In genomic region chr5:69601027-69601426, GRCm38 (mm10) we compare ENCODE assay signal across 11 mouse cellular contexts. TPM values are rescaled to one million over a fixed set of nuclear protein-coding genes. Genes with fewer than 3 reads are reported as not detected.
DNase-seq lines count a peak whose midpoint lies in the region; ATAC-seq and TF ChIP-seq lines count a peak whose summit lies in the region.
"Had no signal": no experiment of that assay in that cellular context is flagged by ENCODE, and none has a peak within 500 bp of the region (broad histone marks: within the 10 kb centered on the region; RNA-seq: fewer than 3 reads in every experiment).

No protein-coding gene starts in this region.

- H3K4me2 ChIP-seq in lung, embryonic 14.5 days, result no peak overlapping the region
- H3K4me2 ChIP-seq in forebrain, embryonic 15.5 days (replicated peaks), result no peak overlapping the region
- H3K4me2 ChIP-seq: hindbrain, embryonic 15.5 days; liver, embryonic 15.5 days had no signal

- H3K27me3 ChIP-seq in lung, embryonic 14.5 days (ENCODE audit: insufficient read depth, low read length), result no peaks in the 10 kb centered on the region
- no peaks in the 10 kb centered on the region for H3K27me3 ChIP-seq in forebrain, embryonic 15.5 days
- H3K27me3 ChIP-seq: hindbrain, embryonic 15.5 days; liver, embryonic 15.5 days had no signal

- DNase-seq in embryo, embryonic 10 days (ENCODE audit: low spot score), result peak; percentile 32
- no peak for DNase-seq in embryo, embryonic 9.5 days (ENCODE audit: extremely low spot score)
- DNase-seq in lung, embryonic 14.5 days, result peak; percentile 64
- no peak for DNase-seq in lung, postnatal 4 days
- DNase-seq in retina, embryonic 14.5 days (ENCODE audit: low spot score), result peak; percentile 61
- DNase-seq in Muller cell, postnatal 12 days (ENCODE audit: inconsistent ontology term), result no peak
- DNase-seq: right cerebral cortex, adult 18-20 months had no signal

- TF ChIP-seq CTCF in lung, embryonic 14.5 days (IDR thresholded peaks at IDR 0.05; ENCODE audit: low read depth), result peak; percentile 47

- H3K9me3 ChIP-seq in lung, embryonic 14.5 days (ENCODE audit: low read depth, low read length), result no peaks in the 10 kb centered on the region
- H3K9me3 ChIP-seq in forebrain, embryonic 15.5 days, result no peaks in the 10 kb centered on the region
- H3K9me3 ChIP-seq: hindbrain, embryonic 15.5 days; liver, embryonic 15.5 days had no signal

- no peaks in the 10 kb centered on the region for H3K36me3 ChIP-seq in lung, embryonic 14.5 days (ENCODE audit: insufficient read depth)
- H3K36me3 ChIP-seq in forebrain, embryonic 15.5 days, result no peaks in the 10 kb centered on the region
- H3K36me3 ChIP-seq: hindbrain, embryonic 15.5 days; liver, embryonic 15.5 days had no signal

- H3K4me3 ChIP-seq in lung, embryonic 14.5 days (ENCODE audit: low read depth, low read length), result no peak overlapping the region
- H3K4me3 ChIP-seq in forebrain, embryonic 15.5 days, result no peak overlapping the region
- H3K4me3 ChIP-seq: hindbrain, embryonic 15.5 days; liver, embryonic 15.5 days had no signal

- H3K27ac ChIP-seq in lung, embryonic 14.5 days (ENCODE audit: low read depth), result no peak overlapping the region
- H3K27ac ChIP-seq in forebrain, embryonic 15.5 days (replicated peaks), result no peak overlapping the region
- H3K27ac ChIP-seq: hindbrain, embryonic 15.5 days; liver, embryonic 15.5 days had no signal

- ATAC-seq in lung, embryonic 14.5 days (ENCODE audit: insufficient read depth), result no peak
- peak; percentile 38; the same call in 1 of the 2 replicates for ATAC-seq in forebrain, embryonic 15.5 days (replicated peaks)
- ATAC-seq in monocyte, adult 5-6 weeks (replicated peaks; ENCODE audit: insufficient number of reproducible peaks, low FRiP score, low TSS enrichment, poor library complexity, severe bottlenecking), result no peak

- H3K9ac ChIP-seq in lung, embryonic 14.5 days, result no peak overlapping the region
- no peak overlapping the region for H3K9ac ChIP-seq in forebrain, embryonic 15.5 days (replicated peaks)
- H3K9ac ChIP-seq: hindbrain, embryonic 15.5 days; liver, embryonic 15.5 days had no signal

- H3K4me1 ChIP-seq in lung, embryonic 14.5 days (ENCODE audit: insufficient read depth), result no peaks in the 10 kb centered on the region
- no peaks in the 10 kb centered on the region for H3K4me1 ChIP-seq in forebrain, embryonic 15.5 days
- H3K4me1 ChIP-seq: hindbrain, embryonic 15.5 days; liver, embryonic 15.5 days had no signal

RNA-seq across cellular contexts. Expression of gene Gnpda2, which starts 8.9 kb away (rescaled TPM):
- 37.7 and 42.9 TPM in 2 replicates for polyA plus RNA-seq in lung, embryonic 14.5 days (2014; fragmentation: Nextera tagmentation; extraction: Ambion mirVana)
- polyA plus RNA-seq in forebrain, embryonic 15.5 days (2015; fragmentation: Nextera tagmentation; extraction: Ambion mirVana), result 34.3 and 37.4 TPM in 2 replicates
- total RNA-seq in monocyte, adult 5-6 weeks (2017), result 21.7 to 28.8 TPM (median 22.9 TPM) in 3 replicates

RNA-seq across cellular contexts. Expression of gene Guf1, which starts 44.3 kb away (rescaled TPM):
- polyA plus RNA-seq in lung, embryonic 14.5 days (2014; fragmentation: Nextera tagmentation; extraction: Ambion mirVana), result 45.6 and 47.2 TPM in 2 replicates
- 47.2 and 47.8 TPM in 2 replicates for polyA plus RNA-seq in forebrain, embryonic 15.5 days (2015; fragmentation: Nextera tagmentation; extraction: Ambion mirVana)
- 17.9 to 27.7 TPM (median 27.1 TPM) in 3 replicates for total RNA-seq in monocyte, adult 5-6 weeks (2017)

RNA-seq across cellular contexts. Expression of gene Yipf7, which starts 58.6 kb away (rescaled TPM):
- 0.17 and 0.20 TPM in 2 replicates for polyA plus RNA-seq in lung, embryonic 14.5 days (2014; fragmentation: Nextera tagmentation; extraction: Ambion mirVana)
- not detected in 2 replicates for polyA plus RNA-seq in forebrain, embryonic 15.5 days (2015; fragmentation: Nextera tagmentation; extraction: Ambion mirVana)
- total RNA-seq in monocyte, adult 5-6 weeks (2017), result 1.8 TPM in 1 of 3 replicates, not detected in the others
- polyA plus RNA-seq: hindbrain, embryonic 15.5 days had no signal

Comparison
In these comparisons a context has a peak if more than half of its experiments do, and no peak if none do; other contexts are left out.
1. DNase-seq: peak in embryo, embryonic 10 days (single experiment), lung, embryonic 14.5 days (single experiment) and retina, embryonic 14.5 days (single experiment); none in embryo, embryonic 9.5 days (single experiment), lung, postnatal 4 days (0 of 2) and Muller cell, postnatal 12 days (single experiment).